Mouse (Mus musculus) thymus, adult 2 months (tissue): Measurements from ENCODE around the gene Erc1.

Experiments used
- CTCF ChIP-seq: fragments of 200-500 bp; IDR thresholded peaks from 2 replicates; pipeline ENCODE4 v1.5.1; 2012; ENCODE audit warnings: mild to moderate bottlenecking, control low read depth, low read length, moderate library complexity, borderline replicate concordance; ENCODE audit not compliant: control insufficient read depth, poor library complexity, insufficient read depth; ENCODE audit errors: extremely low read depth
- POLR2A ChIP-seq: fragments of 200-500 bp; IDR thresholded peaks from 2 replicates; pipeline ENCODE4 v1.6.1; 2012; ENCODE audit warnings: mild to moderate bottlenecking, low read length, control low read depth, moderate library complexity; ENCODE audit not compliant: control insufficient read depth, poor library complexity, insufficient read depth; ENCODE audit errors: extremely low read depth

DNA sequence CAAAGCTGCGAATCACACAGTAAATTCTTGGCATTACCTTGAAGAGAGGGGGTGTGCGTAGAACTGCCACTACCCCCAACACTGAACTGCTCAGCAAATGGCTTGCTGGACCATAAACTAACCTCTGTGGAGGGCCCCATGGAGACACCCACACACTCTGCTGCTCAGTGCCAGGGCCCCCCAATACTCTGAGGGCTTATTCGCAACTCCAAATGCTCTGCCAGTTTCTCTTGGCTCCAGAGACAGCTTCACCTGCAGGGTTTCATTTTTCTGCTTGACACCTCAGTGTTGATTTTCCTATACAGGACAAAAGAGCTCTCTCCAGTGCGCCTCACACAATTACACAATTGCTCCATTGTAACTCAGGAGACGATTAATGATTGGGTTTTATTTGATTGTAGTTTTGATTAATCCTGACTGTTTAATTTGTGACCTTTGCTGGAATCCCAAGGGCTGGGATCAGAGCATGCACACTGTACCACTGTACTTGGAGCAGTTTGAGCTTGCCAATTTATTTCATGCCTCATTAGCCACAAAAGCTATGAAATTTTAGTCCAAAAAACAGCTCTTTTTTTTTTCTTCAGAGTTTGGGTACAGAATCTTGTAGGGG is 173.7 kb downstream of the Erc1 start:
- no peak for TF ChIP-seq POLR2A
- TF ChIP-seq CTCF: no peak
